Mouse (Mus musculus) heart, adult 18-20 months (tissue): ENCODE measurements at regions not wholly inside any gene's neighbourhood (a gene's known extent, or its start where the extent isn't known, plus 50 kb on each side); places are given as distances from the start of the nearest gene placed in this dataset.

Experiments
- DNase-seq, 2 experiments: peaks; one replicate each; pipeline ENCODE4 v3.0.0; 2021 to 2022; ENCODE audit warnings: mixed read lengths in 1 of 2

DNA sequence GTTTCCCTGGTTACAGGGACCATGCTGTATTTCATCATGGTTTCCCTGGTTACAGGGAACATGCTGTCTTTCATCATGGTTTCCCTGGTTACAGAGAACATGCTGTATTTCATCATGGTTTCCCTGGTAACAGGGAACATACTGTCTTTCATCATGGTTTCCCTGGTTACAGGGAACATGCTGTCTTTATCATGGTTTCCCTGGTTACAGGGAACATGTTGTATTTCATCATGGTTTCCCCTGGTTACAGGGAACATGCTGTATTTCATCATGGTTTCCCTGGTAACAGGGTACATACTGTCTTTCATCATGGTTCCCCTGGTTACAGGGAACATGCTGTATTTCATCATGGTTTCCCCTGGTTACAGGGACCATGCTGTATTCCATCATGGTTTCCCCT, 1579.5 kb downstream of the 4930444P10Rik start:
- no peak for DNase-seq

DNA sequence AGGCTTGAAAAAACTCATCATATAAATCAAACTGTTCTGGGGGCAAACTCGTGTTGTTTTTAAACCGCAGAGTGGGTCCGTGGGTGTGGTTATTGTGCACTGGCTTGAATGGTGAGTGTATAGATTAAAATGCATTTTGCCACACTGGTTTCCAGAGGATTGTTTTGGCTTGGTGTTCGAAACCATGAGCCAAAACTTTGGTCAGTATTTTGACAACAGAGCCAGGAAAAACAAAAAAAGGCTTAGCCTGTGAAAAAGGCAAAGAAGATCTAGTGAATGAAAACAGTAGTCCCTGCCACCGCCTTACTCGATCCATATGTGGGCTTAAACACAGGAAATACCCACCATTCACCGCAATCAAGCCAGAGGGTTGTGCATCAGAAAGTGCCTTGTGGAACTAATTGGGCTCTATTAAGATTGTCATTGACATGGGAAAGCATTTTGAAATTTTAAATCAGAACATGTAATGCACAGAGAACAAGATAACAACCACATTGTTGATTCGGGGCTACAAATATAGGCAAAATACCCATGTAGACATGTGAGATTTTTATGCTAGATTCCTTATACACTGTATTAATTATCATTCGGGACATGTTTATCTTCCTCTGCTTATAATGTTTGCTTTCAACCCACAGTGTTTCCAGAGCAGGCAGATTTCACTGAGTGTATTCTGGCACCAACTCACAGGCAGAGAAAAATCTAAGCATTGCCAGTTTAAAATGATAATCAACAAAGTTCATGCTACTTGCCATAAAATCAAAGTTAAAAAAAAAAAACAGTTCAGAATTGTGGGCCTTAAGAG, 1580.4 kb downstream of the 4930444P10Rik start:
- peak in 1 of 2 experiments; percentile 3 for DNase-seq

DNA sequence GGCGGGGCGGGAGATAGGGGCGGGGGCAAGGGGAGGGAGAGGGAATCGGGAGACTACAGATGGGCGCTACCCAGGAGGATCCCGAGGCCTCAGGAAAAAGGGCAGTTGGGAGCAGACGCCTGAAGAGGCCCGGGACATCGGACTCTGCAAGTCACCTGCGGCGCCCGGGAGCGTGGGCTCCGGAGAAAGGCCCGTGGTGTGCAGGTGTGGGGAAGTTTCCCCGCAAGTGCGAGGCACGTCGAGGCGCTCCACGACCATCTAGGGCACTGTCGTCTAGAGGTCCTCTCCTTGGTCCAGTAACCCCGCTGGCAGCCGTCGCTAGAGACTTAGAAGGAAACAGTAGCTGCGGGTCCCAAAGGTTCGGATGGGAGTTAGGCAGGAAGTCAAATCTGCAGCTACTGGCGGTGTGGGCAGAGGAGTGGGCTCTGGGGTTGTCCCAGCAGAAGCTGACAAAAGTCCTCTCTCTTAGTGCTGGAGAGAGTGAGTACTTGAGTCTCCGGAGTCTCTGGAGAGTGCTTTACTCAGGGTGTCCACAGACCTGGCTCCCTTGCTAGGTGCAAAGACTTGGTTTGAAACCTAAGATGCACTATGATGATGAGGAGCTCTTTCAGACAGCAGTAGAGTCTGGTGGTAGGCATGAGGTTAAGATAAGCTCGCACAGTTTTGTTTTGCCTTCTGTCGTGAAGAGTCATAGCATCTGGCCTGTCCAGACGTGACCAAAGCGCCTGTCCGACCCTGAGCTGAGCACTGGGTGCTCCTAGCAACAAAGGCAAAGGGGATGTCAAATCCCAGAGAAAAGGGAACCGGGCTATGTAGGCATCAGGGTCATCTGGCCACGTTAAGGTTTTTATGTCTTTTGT, 1586.1 kb downstream of the 4930444P10Rik start:
- DNase-seq = peak in 1 of 2 experiments; percentile 3

GRCm38 (mm10) chr1:14506201-14506830, 1586.8 kb downstream of the 4930444P10Rik start:
- peak in 1 of 2 experiments; percentile 8 for DNase-seq

- DNase-seq = no peak
Observed at GRCm38 (mm10) chr1:14505741-14506140, 1587.4 kb downstream of the 4930444P10Rik start.

DNA sequence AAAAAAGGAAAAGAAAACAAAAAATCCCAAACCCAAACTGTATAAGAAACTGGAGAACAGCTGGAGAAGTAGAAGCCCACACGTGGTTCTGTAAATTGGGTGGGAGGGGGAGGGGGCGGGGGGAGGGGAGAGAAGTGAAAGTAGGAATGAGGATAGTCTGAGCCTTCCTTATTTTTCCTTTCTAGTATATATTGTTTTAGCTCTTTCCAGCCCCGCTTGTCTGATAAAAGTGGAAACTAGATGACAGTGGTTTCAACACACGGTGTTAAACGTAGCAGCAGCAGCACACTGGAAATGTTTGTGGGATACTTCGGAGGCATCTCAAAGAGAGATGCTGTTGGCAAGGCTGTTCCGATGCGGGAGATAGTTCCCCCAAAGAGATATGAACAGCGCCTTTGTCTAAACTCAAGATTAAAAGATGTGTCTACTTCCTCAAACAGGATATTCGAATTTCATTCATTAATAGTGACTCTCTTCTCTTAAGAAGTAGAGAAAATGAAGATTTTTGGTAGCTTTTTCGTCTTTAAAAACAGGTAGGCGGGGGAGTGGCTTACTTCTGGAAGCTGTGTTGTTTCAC, 1588.3 kb downstream of the 4930444P10Rik start:
- DNase-seq = peak in 1 of 2 experiments; percentile 20

GRCm38 (mm10) chr1:14503881-14504742, 1589.0 kb downstream of the 4930444P10Rik start:
- peak in 1 of 2 experiments; percentile 37 for DNase-seq

DNA sequence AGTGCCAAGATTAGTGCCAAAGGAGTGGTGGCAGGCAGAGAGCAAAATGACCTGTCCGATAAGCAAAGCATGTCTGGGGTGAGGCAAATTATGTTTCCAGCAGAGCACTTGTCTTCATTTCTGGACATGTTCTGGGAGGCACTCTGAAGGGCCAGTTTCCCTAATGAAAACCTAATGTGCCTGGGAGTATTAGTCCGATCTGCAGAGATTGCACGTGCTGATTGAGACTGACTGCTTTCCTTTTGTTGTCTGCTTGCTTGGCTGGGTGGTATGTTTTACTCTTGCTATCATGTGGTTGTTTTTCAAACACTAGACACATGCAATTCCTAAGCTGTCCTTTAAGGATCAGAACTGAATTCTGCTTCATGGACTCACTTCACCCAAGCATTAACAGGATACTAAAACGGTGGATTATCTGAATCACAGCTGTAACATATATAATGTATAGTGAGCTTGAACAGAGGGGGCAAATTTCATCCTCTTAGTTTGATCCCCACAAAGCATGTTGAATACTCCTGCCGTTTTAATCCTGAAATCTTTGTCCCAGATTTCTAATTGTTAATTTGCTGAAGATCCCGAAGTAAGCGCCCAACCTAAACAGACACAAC, 1589.8 kb downstream of the 4930444P10Rik start:
- peak in 1 of 2 experiments; percentile 3 for DNase-seq

- DNase-seq = no peak
Observed at GRCm38 (mm10) chr1:14499105-14499504, 1594.0 kb downstream of the 4930444P10Rik start.

DNA sequence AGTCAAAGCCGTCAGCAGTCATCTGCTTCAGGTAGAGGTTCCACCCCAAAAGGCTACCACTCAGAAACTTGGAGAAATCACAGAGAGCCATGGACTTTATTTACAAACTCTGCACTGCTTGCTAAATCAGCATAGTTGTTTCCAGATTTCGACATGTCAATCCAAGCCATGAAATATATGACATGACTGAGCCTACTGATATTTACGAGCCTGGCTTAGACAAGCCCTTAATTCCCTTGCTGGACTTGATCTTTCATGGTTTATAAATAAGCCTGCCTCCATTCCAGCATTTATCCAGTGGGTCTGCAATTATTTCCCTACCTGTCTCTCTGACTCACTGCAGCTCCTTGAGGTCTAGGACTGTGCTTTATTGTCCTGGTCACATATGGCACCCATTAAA, 1603.1 kb downstream of the 4930444P10Rik start:
- DNase-seq = no peak

GRCm38 (mm10) chr1:14487708-14488127, 1605.4 kb downstream of the 4930444P10Rik start:
- no peak for DNase-seq

GRCm38 (mm10) chr1:14485746-14486145, 1607.4 kb downstream of the 4930444P10Rik start:
- no peak for DNase-seq

GRCm38 (mm10) chr1:14484121-14484916, 1608.8 kb downstream of the 4930444P10Rik start:
- no peak for DNase-seq

DNA sequence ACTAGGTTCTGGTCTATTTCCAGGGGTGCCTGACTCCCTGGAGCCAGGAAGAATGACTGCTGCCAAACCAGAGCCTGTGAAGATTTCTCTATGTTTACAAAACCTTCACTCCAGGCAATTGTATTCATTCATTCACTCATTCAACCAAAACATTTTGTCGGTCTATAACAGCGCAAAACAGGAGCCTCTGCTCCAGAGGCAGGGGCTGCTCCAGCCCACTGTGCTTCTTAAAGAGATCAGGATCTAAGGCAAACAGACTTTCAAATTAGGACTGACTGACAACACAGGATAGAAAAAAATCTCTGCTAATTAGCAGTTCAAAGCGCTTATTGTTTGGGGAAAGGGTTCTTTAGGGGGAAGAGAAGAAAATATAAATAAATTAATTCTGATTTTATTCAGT, 1620.8 kb downstream of the 4930444P10Rik start:
- DNase-seq = no peak

- DNase-seq = no peak
Observed at GRCm38 (mm10) chr1:14471551-14471950, 1621.6 kb downstream of the 4930444P10Rik start.

DNA sequence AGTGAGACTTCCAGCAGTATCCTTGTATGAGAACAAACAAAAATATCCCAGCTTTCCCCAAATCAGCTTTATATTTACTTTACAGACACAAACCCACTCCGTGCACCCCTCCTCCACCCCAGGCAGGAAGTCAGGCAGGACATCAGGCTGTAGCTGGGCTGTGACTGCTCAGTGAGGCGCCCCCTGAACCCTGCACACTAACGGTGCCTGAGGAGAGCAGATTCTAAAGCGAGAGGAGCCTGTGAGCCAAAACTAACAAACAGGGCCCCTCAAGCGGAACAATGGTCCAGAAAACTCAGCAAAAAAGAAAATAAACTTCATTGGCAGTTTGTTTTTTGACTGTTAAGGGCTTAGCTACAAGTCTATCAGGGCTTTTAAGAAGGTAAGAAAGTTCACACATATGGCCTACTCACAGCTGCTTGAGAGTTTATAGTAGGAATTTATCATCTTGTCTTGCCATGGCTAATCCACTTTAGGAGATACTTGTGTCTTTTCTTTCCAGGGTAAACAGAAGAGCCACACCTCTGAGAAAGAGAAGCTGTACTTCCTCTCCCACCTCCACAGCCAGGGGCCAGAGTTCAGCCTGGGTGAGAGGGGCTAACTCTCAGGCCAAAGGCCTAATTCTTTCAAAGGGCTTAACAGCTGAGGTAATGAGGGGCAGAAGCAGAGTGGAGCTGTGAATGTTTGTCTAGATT, 1628.2 kb downstream of the 4930444P10Rik start:
- DNase-seq = peak; percentile 5 to 13

- DNase-seq = no peak
Observed at GRCm38 (mm10) chr1:14462496-14462895, 1630.6 kb downstream of the 4930444P10Rik start.

GRCm38 (mm10) chr1:14460811-14461210, 1632.3 kb downstream of the 4930444P10Rik start:
- no peak for DNase-seq

DNA sequence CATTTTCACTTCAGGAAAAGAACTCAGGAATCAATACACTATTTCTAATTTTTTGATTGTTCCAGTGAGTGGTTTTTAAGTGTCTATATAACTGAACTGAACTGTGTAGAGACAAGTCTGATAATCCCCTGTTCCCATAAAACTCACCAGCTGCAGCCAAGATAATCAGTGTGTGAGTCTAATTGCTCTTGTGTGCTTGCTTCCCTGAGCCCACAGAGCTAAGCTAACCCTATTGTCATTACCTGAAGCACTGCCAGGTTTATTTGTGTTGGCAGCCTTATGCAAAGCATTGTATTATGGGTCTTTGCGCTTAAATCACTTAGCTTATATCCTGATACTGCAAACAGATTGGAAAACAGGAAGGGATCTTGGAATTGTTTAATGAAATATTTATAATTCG, 1663.8 kb downstream of the 4930444P10Rik start:
- no peak for DNase-seq
